Mouse (Mus musculus): ENCODE measurements around the gene Rbm15.
"Not testable (repeated sequence)": the region's sequence is repeated elsewhere in the genome, so short reads cannot be mapped to it uniquely, and the experiment has no call there.

The Rbm15 gene

DNA sequence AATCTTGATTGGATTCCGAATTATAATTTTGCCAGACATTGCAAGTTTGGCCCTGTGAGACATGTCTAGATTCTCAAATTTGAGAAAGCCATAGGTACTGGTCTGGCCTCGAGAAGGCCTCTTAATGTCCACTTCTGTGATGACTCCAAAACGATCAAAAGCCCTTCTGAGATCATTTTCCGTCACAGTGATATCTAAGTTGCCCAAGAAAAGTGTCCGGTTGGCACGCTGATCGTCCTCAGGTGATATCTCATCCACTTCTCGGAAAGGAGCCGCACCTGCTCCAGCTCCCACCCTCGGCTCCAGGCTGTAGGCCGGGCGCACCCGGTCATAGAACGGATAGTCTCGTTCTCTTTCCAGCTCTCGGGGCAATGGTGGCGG lies 1.7 kb downstream of the Rbm15 start:
- in situ Hi-C loops (cut with MboI, MseI), result loop anchor here (10.0 kb wide), 1 partner anchor 847 kb away; the partner anchor contains the start of gene Dennd2d

DNA sequence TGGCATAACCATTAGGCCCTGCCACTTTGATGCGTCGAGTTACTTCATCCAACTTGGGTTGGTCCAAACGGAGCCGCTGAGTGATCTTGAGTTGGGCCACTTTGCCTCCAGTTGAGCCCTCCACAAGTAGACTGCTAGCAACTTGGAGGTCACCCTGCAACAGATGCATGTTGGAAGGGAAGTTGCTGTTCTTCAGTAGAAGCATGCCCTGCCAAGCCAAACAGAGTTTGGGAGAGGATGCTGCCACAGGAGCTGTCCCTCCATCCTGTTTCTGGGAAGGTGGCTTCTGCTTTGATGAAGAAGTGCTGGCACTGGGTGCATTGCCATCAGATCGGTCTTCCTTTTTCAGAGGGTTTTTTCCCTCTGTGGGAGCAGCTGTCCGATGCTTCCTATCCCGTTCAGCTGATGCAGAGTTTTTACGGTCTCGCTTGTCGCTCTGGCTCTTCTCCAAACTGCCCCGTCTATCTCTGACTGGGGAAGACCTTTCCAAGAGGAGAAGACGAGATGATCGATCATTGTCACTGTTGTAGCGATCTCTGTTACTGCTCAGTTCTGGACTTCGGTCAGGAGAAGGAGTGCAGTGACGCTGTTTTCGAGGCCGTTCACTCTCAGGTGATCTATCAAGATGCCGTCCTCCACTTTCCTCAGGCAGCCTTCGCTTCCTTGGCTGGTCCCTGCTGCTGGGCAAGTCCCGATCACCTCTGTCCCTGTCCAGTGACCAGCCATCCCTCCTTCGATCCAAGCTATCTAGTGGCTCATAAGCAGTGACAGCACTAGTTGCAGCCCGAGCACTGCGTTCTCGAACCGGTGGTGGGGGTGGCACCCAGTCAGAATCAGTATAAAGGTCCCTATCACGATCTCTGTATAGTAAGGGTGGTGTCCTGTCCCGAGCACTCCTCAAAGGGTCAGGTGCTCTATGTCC lies 2.7 kb downstream of the Rbm15 start:
- in situ Hi-C loops (cut with MboI, MseI), result loop anchor here (10.0 kb wide), 1 partner anchor 846 kb away; the partner anchor contains the start of gene Dennd2d

DNA sequence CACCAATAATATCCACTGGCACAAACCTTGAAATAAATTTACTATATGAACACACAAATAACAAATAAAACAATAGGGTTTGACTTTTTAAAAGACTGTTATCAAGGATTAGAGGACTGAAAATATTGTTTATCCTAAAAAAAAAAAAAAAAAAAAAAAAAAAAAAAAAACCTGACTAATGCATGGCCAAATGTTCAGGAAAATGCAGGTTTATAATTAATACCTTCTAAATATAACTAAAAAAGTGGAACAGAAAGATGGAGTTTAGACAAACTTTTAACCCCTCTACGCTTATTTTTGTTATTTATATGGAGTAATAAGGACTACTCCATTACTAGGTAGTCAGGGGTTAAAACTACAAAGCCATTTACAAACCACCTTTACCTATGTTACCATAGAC lies 7.0 kb downstream of the Rbm15 start:
- in situ Hi-C loops (cut with MboI, MseI), result no loop called here

DNA sequence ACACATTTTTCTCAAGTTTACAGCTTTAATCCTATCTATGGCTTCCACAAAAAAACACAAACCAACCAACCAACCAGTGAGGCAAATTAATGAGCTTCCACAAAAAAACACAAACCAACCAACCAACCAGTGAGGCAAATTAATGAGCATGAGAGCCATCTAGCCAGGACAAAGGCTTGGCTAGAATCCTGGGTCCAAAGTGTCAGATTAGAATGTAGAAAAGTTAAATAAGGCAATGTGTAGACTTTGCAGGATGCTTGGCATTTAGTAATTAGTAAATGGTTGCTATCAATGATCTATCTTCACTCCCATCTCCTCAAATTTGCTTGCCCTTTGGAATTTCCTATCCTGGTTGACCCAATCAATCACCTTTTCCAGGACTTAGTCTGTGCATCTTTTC lies 11.7 kb downstream of the Rbm15 start:
- in situ Hi-C loops (cut with MboI, MseI), result no loop called here

DNA sequence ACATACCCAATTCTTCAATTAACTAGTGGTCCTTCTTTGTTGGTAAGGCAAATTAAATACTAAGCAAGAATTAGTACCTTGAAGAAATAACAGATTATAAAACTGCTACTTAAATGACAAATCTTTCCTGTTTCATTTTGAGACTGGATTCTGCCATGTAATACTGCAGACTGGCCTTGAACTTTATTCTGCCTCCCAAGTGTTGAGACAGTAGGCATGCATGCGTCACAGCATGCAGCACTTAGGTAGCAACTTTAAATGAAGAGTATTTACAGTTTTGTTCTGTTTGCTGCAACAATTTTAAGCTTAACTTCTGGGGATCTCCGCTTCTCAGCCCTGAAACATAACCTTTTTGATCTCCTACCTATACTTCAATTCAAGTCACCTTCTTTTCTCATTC lies 12.3 kb downstream of the Rbm15 start:
- in situ Hi-C loops (cut with MboI, MseI), result no loop called here

DNA sequence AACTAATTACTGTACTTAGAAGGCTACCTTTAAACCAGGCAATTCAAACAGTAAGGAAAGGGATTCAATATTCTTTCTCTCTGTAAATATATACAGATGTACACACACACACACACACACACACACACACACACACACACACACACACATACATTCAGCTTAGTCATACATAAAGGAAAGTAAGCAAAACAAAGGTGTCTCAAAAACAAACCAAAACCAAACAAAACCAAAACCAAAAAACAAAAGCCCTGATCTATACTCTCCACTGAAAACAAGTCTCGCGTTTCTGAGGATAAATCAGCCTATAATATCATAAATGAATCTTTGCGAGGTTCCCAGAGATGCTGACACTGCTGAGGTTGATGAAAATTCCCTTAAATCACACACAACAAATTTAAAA lies 16.1 kb downstream of the Rbm15 start:
- in situ Hi-C loops (cut with MboI, MseI), result loop anchor here (10.0 kb wide), 1 partner anchor 1127 kb away; the partner anchor contains the start of gene Sars

DNA sequence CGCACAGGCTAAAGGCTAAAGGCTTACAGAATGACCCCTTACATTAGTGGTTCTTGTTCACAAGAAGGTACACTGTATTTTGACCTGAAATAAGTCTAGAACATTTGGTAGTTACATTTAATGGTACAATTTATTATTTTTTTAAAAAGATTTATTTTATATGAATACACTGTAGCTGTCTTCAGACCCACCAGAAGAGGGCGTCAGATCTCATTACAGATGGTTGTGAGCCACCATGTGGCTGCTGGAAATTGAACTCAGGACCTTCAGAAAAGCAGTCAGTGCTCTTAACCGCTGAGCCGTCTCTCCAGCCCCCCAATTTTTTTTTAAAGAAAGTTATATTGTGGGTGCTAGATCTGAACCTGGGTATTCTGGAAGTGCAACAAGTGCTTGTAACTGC lies 36.6 kb downstream of the Rbm15 start:
- in situ Hi-C loops (cut with MboI, MseI), result not testable (repeated sequence)

DNA sequence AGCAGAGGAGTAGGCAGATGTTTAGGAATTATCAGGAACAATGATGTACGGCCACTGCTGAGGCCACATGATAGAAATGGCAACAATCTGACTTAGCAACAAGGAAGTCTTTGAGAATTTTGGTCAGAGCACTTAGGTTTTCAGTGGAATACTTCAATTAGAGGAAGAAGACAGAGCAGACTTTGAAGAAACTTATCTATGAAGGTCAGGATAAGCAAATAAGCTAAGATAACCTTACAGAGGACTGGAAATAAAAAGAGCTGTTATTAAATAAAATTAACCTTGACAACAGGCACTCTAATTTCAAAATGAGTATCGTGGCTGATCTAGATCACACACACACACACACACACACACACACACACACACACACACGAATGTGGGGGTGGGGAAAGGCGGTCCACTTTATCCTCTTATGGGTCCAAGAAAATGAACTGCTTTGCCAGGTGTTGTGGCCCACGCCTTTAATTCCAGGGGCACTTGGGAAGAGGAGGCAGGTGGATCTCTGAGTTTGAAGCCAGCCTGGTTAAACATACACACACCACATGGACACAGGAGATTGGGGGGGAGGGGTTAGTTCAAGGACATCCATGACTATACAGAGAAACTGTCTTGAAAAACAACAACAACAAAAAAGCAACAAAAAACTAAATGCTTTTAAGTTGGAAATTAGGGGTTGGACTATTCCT lies 37.7 kb downstream of the Rbm15 start:
- in situ Hi-C loops (cut with MboI, MseI), result no loop called here

DNA sequence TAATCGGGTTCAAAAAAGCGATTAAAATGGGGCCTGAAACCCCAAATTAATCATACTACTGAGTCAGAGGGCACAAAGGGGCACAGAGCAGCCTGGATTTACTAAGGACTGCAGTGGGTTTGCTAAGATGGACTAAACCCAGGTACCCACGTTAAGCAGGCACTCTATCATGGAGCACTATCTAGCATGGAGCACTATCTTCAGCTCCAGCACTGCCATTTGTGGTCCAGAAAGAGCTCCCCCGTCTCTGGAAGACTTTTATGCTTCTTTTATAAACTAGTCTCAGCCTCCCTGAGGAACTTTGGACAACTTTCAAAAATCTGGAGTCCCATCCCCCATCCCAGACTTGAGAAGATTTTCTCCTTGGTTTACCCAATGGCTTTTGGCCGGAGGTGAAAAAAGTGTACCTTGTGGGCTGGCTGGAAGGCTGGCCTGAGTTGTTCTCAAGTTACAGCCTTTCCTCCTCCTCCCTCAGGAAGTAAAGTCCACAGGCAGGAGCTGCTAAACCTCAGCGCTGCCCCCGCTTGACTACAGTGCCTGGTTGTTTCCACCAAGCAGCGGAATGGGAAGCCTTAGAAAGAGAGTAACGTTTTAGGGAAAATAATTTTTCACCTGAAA lies 42.6 kb downstream of the Rbm15 start, which contains the start of gene Slc16a4:
Gene Slc16a4 (plus strand): TSS at position 467 of the 618 bp plus-strand sequence.
- in situ Hi-C loops (cut with MboI, MseI), result no loop called here

DNA sequence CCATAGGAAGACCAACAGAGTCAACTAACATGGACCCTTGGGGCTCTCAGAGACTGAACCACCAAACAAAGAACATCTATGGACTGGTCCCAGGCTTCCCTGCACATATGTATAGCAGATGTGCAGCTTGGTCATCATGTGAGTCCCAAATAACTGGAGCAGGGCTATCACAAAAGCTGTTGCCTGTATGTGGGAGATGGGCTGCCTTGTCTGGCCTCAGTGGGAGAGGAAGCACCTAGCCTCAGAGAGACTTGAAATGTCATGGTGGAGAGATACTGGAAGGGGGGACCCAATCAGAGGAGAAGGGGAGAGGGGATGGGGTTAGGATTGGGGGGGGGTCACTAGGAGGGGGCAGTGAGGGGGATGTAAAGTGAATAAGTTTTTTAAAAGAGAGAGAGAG lies 46.1 kb downstream of the Rbm15 start:
- in situ Hi-C loops (cut with MboI, MseI), result loop anchor here (10.0 kb wide), 1 partner anchor 1253 kb away; the partner anchor contains the start of gene Chil5

DNA sequence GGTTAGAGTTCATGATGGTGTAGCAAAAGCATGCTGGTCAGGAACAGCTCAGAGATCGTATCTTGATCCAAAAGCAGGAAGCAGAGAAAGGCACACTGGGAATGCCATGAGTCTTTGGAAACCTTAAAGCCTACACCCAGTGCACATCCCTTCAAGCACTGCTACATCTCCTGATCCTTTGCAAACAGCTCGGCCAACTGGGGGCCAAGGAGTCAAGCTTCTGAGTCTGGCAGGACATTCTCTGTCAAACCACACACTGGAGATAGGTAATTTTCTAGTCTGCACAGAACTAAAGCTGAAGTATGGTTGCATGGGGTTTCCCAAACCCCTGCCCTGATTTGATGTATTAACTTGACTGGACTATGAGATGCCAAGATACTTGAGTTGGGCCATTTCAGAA lies 47.4 kb downstream of the Rbm15 start:
- in situ Hi-C loops (cut with MboI, MseI), result loop anchor here (10.0 kb wide), 1 partner anchor 1251 kb away; the partner anchor contains the start of gene Chil5

DNA sequence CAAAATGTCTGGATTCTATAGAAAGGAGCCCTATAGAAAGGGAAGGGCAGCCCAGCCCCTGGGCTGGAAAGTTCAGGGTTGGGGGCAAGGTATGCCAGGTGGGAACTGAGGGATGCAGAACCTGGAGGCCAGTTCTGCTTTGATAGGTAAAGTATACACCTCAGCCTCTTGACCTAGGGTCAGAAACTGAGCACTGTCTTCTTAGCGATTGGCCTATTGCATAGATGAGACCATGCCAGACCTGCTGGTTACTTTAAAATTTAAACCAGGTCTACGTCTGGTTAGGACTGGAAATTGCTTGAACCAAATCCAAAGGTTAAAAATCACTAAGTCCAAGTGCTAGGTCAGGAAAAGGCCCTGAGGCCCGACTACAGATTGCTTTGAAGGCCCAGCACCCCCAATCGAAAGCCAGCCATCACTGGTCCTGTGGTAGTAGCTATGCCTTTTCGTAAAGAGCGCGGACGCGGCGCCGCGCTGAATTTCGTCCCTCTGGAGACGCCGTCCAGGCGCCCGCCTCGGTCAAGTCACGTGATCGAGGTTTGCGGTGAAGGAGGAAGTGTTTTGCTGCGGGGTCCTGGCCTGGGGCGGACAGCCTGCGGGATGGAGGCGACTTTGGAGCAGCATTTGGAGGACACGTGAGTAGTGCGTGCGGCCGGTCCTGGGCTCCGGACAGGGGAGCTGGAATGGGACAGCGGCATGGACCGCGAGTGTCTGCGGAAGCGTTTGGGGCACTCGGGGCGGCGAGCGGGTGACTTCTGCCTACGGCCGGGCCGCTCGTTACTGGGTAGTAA lies 54.8 kb downstream of the Rbm15 start, which contains the start of gene Lamtor5:
Gene Lamtor5 (plus strand): TSS at position 380 of the 791 bp plus-strand sequence.
- in situ Hi-C loops (cut with MboI, MseI), result no loop called here

DNA sequence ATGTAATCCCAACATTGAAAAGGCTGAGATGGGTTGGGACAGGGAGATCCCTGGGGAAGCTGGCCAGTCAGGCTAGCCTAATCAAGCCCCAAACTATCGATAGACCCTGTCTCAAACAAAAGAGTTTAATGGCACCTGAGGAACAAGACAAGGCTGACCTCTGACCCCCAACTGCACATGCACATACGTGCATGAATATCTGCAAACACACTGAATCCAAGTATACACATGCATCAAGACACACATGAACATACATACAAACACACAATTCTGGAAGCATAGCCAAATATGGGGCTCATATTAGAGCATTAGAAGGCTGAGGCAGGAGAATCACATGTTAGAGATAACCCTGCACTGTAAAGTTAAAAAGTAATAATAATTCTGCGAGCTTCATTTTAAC lies 56.8 kb downstream of the Rbm15 start:
- in situ Hi-C loops (cut with MboI, MseI), result no loop called here

DNA sequence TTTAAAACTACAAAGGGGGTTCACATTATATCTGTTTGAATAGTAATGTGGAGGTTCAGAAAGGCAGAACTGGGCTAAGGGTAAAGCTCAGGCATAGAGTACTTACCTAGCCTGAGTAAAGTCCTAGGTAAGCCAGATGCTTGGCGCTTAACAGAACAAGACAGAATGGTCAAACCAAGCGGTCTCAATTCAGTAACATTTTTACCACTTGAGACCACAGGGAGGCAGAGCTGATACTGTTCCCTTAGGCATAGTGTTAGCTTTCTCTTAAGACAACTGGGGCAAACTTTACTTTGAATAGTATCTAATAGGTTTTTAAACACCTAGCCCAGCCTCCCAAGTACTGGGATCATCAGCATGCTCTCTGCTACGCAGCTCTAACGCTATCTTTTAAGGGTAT lies 57.5 kb downstream of the Rbm15 start:
- in situ Hi-C loops (cut with MboI, MseI), result no loop called here

Measured in T-helper 2 cell (primary cell).